Mouse (Mus musculus) gastrocnemius, adult 8-10 months (tissue): Measurements from ENCODE around the gene Adam19. TPM values are rescaled to one million over a fixed set of nuclear protein-coding genes. Genes with fewer than 3 reads are reported as not detected.

Experiments
- DNase-seq, 2 experiments: peaks; one replicate each; pipeline ENCODE4 v3.0.0; 2022; ENCODE audit warnings: low spot score in 2 of 2
- total RNA-seq, 4 experiments: library from RNA; stranded (reverse); gene quantifications; 2 replicates each; pipeline ENCODE4 v1.2.4; 2022

Gene Adam19
- total RNA-seq, 4 experiments from 2014 or later, result 1.5 to 2.8 (median 2.2) TPM

- DNase-seq, result no peak
Measured at GRCm38 (mm10) chr11:46073061-46073849, 17.5 kb downstream of the Adam19 start.

- no peak for DNase-seq
Measured at GRCm38 (mm10) chr11:46073850-46074688, 18.3 kb downstream of the Adam19 start.

- no peak for DNase-seq
Measured at GRCm38 (mm10) chr11:46075507-46075906, 19.7 kb downstream of the Adam19 start.

- DNase-seq, result no peak
Measured at GRCm38 (mm10) chr11:46076442-46077158, 20.8 kb downstream of the Adam19 start.

- DNase-seq, result no peak
Measured at GRCm38 (mm10) chr11:46077304-46077703, 21.5 kb downstream of the Adam19 start.

- no peak for DNase-seq
Measured at GRCm38 (mm10) chr11:46077732-46078375, 22.1 kb downstream of the Adam19 start.

- DNase-seq, result no peak
Measured at GRCm38 (mm10) chr11:46081075-46081474, 25.3 kb downstream of the Adam19 start.

GRCm38 (mm10) chr11:46083405-46083804 is 27.6 kb downstream of the Adam19 start:
- DNase-seq, result no peak

GRCm38 (mm10) chr11:46083835-46084444 is 28.1 kb downstream of the Adam19 start:
- DNase-seq, result no peak

GRCm38 (mm10) chr11:46084568-46084967 is 28.8 kb downstream of the Adam19 start:
- DNase-seq, result no peak

- no peak for DNase-seq
Measured at GRCm38 (mm10) chr11:46085398-46086163, 29.8 kb downstream of the Adam19 start.

- no peak for DNase-seq
Measured at GRCm38 (mm10) chr11:46086446-46086845, 30.7 kb downstream of the Adam19 start.

GRCm38 (mm10) chr11:46089081-46089713 is 33.4 kb downstream of the Adam19 start:
- DNase-seq, result no peak

GRCm38 (mm10) chr11:46090036-46090725 is 34.4 kb downstream of the Adam19 start:
- DNase-seq, result no peak

GRCm38 (mm10) chr11:46090951-46091667 is 35.3 kb downstream of the Adam19 start:
- no peak for DNase-seq

GRCm38 (mm10) chr11:46092121-46092520 is 36.3 kb downstream of the Adam19 start:
- DNase-seq, result no peak

- peak; percentile 50 to 59 for DNase-seq
Measured at GRCm38 (mm10) chr11:46095477-46096264, 39.9 kb downstream of the Adam19 start.
